Mouse (Mus musculus) ES-E14 (cell line): Measurements from ENCODE around the gene Gkn2.

Experiments
- CHD2 ChIP-seq: IDR thresholded peaks from 2 replicates; pipeline ENCODE4 v1.6.1; 2014; ENCODE audit warnings: mild to moderate bottlenecking, low read depth, low read length, inconsistent platforms
- HCFC1 ChIP-seq: IDR thresholded peaks from 2 replicates; pipeline ENCODE4 v1.6.1; 2012; ENCODE audit warnings: low read length, inconsistent platforms, borderline replicate concordance; ENCODE audit not compliant: insufficient read depth
- ZNF384 ChIP-seq: IDR thresholded peaks from 2 replicates; pipeline ENCODE4 v1.6.1; 2012; ENCODE audit warnings: low read depth, low read length, inconsistent platforms

GRCm38 (mm10) chr6:87399137-87399536, 26.0 kb downstream of the Gkn2 start:
- TF ChIP-seq ZNF384 (no peak), CHD2 (no peak), HCFC1 (no peak)
